ENCODE assay signal across 27 mouse cellular contexts in the genomic region with DNA sequence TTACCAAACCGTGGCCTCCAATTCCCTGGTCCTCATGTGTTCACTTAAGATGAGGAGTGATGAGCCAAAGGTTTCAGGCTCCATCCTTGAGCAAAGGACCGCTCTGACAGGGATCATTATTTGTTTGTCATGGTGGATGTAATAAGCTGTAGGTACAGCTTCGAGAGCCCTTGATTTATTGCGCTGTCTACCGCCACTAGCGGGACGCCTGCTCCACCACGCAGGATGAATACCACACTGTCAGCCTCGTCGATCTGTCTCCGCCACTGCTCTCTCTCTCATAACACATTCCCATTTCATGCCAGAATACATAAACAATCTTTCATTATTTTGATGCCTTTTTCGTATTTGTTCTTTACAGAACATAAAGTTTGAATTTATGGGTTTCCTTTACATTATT.
DNase-seq lines count a peak whose midpoint lies in the region; ATAC-seq and TF ChIP-seq lines count a peak whose summit lies in the region.
"Had no signal": no experiment of that assay in that cellular context is flagged by ENCODE, and none has a peak within 500 bp of the region (broad histone marks: within the 10 kb centered on the region; RNA-seq: fewer than 3 reads in every experiment).

No protein-coding gene starts in this region.

- no peak for TF ChIP-seq CTCF in brain, embryonic 14.5 days (IDR thresholded peaks at IDR 0.05; ENCODE audit: borderline replicate concordance, extremely low read depth, insufficient read depth, insufficient read length)

- TF ChIP-seq POLR2A in brain, embryonic 14.5 days (IDR thresholded peaks at IDR 0.05; ENCODE audit: borderline replicate concordance, extremely low read depth, insufficient read depth, insufficient read length, poor library complexity, severe bottlenecking): no peak

- H3K9ac ChIP-seq in hindbrain, embryonic 15.5 days: no peak overlapping the region
- H3K9ac ChIP-seq in midbrain, embryonic 14.5 days (replicated peaks; ENCODE audit: low read length): no peak overlapping the region
- H3K9ac ChIP-seq: embryonic facial prominence, embryonic 12.5 days; embryonic facial prominence, embryonic 15.5 days; forebrain, postnatal 0 days; heart, embryonic 12.5 days; heart, embryonic 15.5 days; intestine, embryonic 15.5 days had no signal

- 0 out of 2 replicates have a peak, but pooled peaks have one; percentile 65 for ATAC-seq in hindbrain, embryonic 15.5 days (ENCODE audit: low FRiP score, low read depth)
- no peak for ATAC-seq in midbrain, embryonic 14.5 days (ENCODE audit: low FRiP score, low TSS enrichment)
- ATAC-seq: activated CD4-positive, CD25-positive, alpha-beta regulatory T cell, adult 4 months; CD4-positive, CD25-positive, alpha-beta regulatory T cell, adult 4 months; forebrain, embryonic 14.5 days; forebrain, postnatal 0 days; intestine, embryonic 15.5 days had no signal

- no peaks in the 10 kb centered on the region for H3K36me3 ChIP-seq in hindbrain, embryonic 15.5 days
- H3K36me3 ChIP-seq in hindbrain, embryonic 10.5 days: no peaks in the 10 kb centered on the region
- no peaks in the 10 kb centered on the region for H3K36me3 ChIP-seq in midbrain, embryonic 14.5 days (ENCODE audit: control insufficient read depth, insufficient read depth, low read length)
- H3K36me3 ChIP-seq in midbrain, embryonic 10.5 days: no peaks in the 10 kb centered on the region
- H3K36me3 ChIP-seq: embryonic facial prominence, embryonic 12.5 days; embryonic facial prominence, embryonic 15.5 days; heart, embryonic 12.5 days; heart, embryonic 15.5 days; intestine, embryonic 15.5 days had no signal

- H3K9me3 ChIP-seq in hindbrain, embryonic 15.5 days: no peaks in the 10 kb centered on the region
- no peaks in the 10 kb centered on the region for H3K9me3 ChIP-seq in hindbrain, embryonic 10.5 days
- H3K9me3 ChIP-seq in midbrain, embryonic 14.5 days (ENCODE audit: control insufficient read depth, low read length): no peaks in the 10 kb centered on the region
- H3K9me3 ChIP-seq in midbrain, embryonic 10.5 days (replicated peaks): no peaks in the 10 kb centered on the region
- H3K9me3 ChIP-seq: embryonic facial prominence, embryonic 12.5 days; embryonic facial prominence, embryonic 15.5 days; heart, embryonic 12.5 days; heart, embryonic 15.5 days; intestine, embryonic 15.5 days had no signal

- no peak overlapping the region for H3K4me2 ChIP-seq in hindbrain, embryonic 15.5 days
- no peak overlapping the region for H3K4me2 ChIP-seq in midbrain, embryonic 14.5 days (ENCODE audit: low read length)
- H3K4me2 ChIP-seq: embryonic facial prominence, embryonic 12.5 days; embryonic facial prominence, embryonic 15.5 days; heart, embryonic 12.5 days; heart, embryonic 15.5 days; intestine, embryonic 15.5 days had no signal

- no peaks in the 10 kb centered on the region for H3K27me3 ChIP-seq in hindbrain, embryonic 15.5 days
- H3K27me3 ChIP-seq in hindbrain, embryonic 10.5 days (ENCODE audit: insufficient read depth, poor library complexity, severe bottlenecking): 0 out of 2 replicates have a peak, but pooled peaks cover 2% of the 10 kb centered on the region
- H3K27me3 ChIP-seq in midbrain, embryonic 14.5 days (ENCODE audit: control insufficient read depth, insufficient read depth, low read length): no peaks in the 10 kb centered on the region
- no peaks in the 10 kb centered on the region; the same call in 1 of the 2 replicates for H3K27me3 ChIP-seq in midbrain, embryonic 10.5 days (ENCODE audit: low read depth, poor library complexity, severe bottlenecking)
- H3K27me3 ChIP-seq: embryonic facial prominence, embryonic 12.5 days; embryonic facial prominence, embryonic 15.5 days; heart, embryonic 15.5 days; intestine, embryonic 15.5 days had no signal

- no peak overlapping the region for H3K4me3 ChIP-seq in hindbrain, embryonic 15.5 days
- no peak overlapping the region for H3K4me3 ChIP-seq in hindbrain, embryonic 10.5 days
- H3K4me3 ChIP-seq in midbrain, embryonic 14.5 days (replicated peaks; ENCODE audit: low read depth, low read length): no peak overlapping the region
- no peak overlapping the region for H3K4me3 ChIP-seq in midbrain, embryonic 10.5 days
- H3K4me3 ChIP-seq: embryonic facial prominence, embryonic 12.5 days; embryonic facial prominence, embryonic 15.5 days; gastrocnemius, adult 2 months; heart, embryonic 12.5 days; heart, embryonic 15.5 days; intestine, embryonic 15.5 days had no signal

- H3K27ac ChIP-seq in hindbrain, embryonic 15.5 days (replicated peaks): no peak overlapping the region
- no peak overlapping the region for H3K27ac ChIP-seq in hindbrain, embryonic 10.5 days
- H3K27ac ChIP-seq in midbrain, embryonic 14.5 days (replicated peaks; ENCODE audit: low read depth, low read length): no peak overlapping the region
- no peak overlapping the region for H3K27ac ChIP-seq in midbrain, embryonic 10.5 days (replicated peaks)
- H3K27ac ChIP-seq: embryonic facial prominence, embryonic 12.5 days; embryonic facial prominence, embryonic 15.5 days; gastrocnemius, adult 2 months; heart, embryonic 15.5 days; intestine, embryonic 15.5 days had no signal

- no peak for DNase-seq in hindbrain, embryonic 10.5 days (ENCODE audit: low spot score)
- peak; percentile 31 for DNase-seq in midbrain, embryonic 14.5 days
- no peak for DNase-seq in midbrain, embryonic 10.5 days (ENCODE audit: low spot score)
- DNase-seq in brain, embryonic 14.5 days (ENCODE audit: low read depth): peak; percentile 55
- DNase-seq in adrenal gland, postnatal 14 days: no peak
- DNase-seq: adrenal gland, adult 8-10 months; adrenal gland, postnatal 36 days; cerebellum, adult 11 months; cerebellum, adult 2 months; cerebellum, adult 9-11 months; cerebellum, postnatal 25 days; forebrain, postnatal 0 days; gastrocnemius, adult 2 months; gastrocnemius, postnatal 14 days; heart, adult 11 months; heart, postnatal 10 days; heart, postnatal 4 days; kidney, adult 11 months had no signal

- H3K4me1 ChIP-seq in hindbrain, embryonic 15.5 days (replicated peaks): peaks cover 22% of the 10 kb centered on the region
- peaks cover 14% of the 10 kb centered on the region for H3K4me1 ChIP-seq in hindbrain, embryonic 10.5 days (replicated peaks)
- peaks cover 10% of the 10 kb centered on the region; the same call in 1 of the 2 replicates for H3K4me1 ChIP-seq in midbrain, embryonic 14.5 days (ENCODE audit: control insufficient read depth, insufficient read depth, low read length)
- H3K4me1 ChIP-seq in midbrain, embryonic 10.5 days: peaks cover 13% of the 10 kb centered on the region
- H3K4me1 ChIP-seq: heart, embryonic 15.5 days; intestine, embryonic 15.5 days had no signal

- 48% methylated on average over 12 of the region's 12 CpGs for WGBS in hindbrain, embryonic 15.5 days
- 89% methylated on average over 12 of the region's 12 CpGs for WGBS in hindbrain, embryonic 10.5 days
- WGBS in midbrain, embryonic 14.5 days: 79% methylated on average over 12 of the region's 12 CpGs
- WGBS in midbrain, embryonic 10.5 days: 94% methylated on average over 12 of the region's 12 CpGs

Comparison
In these comparisons a context has a peak if more than half of its experiments do, and no peak if none do; other contexts are left out.
1. DNase-seq: peak in midbrain, embryonic 14.5 days (single experiment) and brain, embryonic 14.5 days (single experiment); none in hindbrain, embryonic 10.5 days (single experiment), midbrain, embryonic 10.5 days (single experiment) and adrenal gland, postnatal 14 days (single experiment).